Mouse (Mus musculus) embryonic facial prominence, embryonic 13.5 days (tissue): ENCODE results near the gene Ppa2. TPM values are rescaled to one million over a fixed set of nuclear protein-coding genes. Genes with fewer than 3 reads are reported as not detected.

Experiments
- ATAC-seq: fragments of 200-750 bp; cut with Nextera tagmentation; 2 replicates; pipeline ENCODE4 v1.8.0; 2017; ENCODE audit warnings: low read depth; ENCODE audit not compliant: insufficient number of reproducible peaks, insufficient read depth, low FRiP score, low TSS enrichment
- H3K27ac ChIP-seq: fragments of 300-500 bp; sonication (generic); 2 replicates; pipeline ENCODE4 v1.5.1; 2015; ENCODE audit warnings: moderate library complexity, mild to moderate bottlenecking, inconsistent platforms
- H3K27me3 ChIP-seq: fragments of 300-500 bp; sonication (generic); 2 replicates; pipeline ENCODE4 v1.6.1; 2015; ENCODE audit warnings: mild to moderate bottlenecking, inconsistent platforms
- H3K36me3 ChIP-seq: fragments of 300-500 bp; sonication (generic); 2 replicates; pipeline ENCODE4 v1.6.1; 2015; ENCODE audit warnings: mild to moderate bottlenecking, inconsistent platforms
- H3K4me1 ChIP-seq: fragments of 300-500 bp; sonication (generic); 2 replicates; pipeline ENCODE4 v1.6.1; 2015; ENCODE audit warnings: inconsistent platforms
- H3K4me2 ChIP-seq: fragments of 300-500 bp; sonication (generic); 2 replicates; pipeline ENCODE4 v1.6.1; 2015; ENCODE audit warnings: moderate library complexity, mild to moderate bottlenecking, inconsistent platforms
- H3K4me3 ChIP-seq: fragments of 300-500 bp; sonication (generic); 2 replicates; pipeline ENCODE4 v1.5.1; 2015; ENCODE audit warnings: mild to moderate bottlenecking, inconsistent platforms
- H3K9ac ChIP-seq: fragments of 300-500 bp; sonication (generic); 2 replicates; pipeline ENCODE4 v1.6.1; 2015; ENCODE audit warnings: mild to moderate bottlenecking, inconsistent platforms
- H3K9me3 ChIP-seq: fragments of 300-500 bp; sonication (generic); 2 replicates; pipeline ENCODE4 v1.6.1; 2016; ENCODE audit warnings: inconsistent platforms
- WGBS: fragments of 180-500 bp; shearing (Covaris S2); methylation state at CpG from one replicate; pipeline ENCODE4 v1.1.7; 2015; ENCODE audit warnings: mixed read lengths; 5-methylcytosine and 5-hydroxymethylcytosine counted together
- polyA plus RNA-seq: library from polyadenylated mRNA; unstranded; fragments of >200 nt; fragmentation: Nextera tagmentation; extraction: Ambion mirVana; gene quantifications from 2 replicates; pipeline ENCODE4 v1.2.1, GENCODE M21; 2015

Ppa2 gene
- polyA plus RNA-seq, 1 experiment from 2014 or later: 86.2 TPM

DNA sequence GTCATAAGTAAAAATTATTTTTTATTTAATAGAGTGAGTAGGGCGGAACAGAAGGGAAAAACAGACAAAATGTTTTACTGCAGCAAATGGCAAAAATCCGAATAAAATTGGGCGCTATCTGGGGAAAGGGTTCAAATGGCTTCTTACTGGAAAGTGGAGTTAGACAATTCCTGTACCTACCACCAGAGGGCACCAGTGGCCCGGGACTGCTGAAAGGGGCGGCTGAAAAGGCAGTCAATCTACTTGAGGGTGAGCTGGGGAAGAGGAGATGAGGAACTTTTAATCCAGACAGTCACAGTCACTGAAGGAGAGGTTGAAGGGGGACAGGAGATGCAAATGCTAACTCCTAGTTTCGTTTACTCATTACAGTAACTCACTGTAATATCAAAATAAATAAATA lies 4.6 kb downstream of the Ppa2 start:
- Histone ChIP-seq H3K27me3 (no peaks in the 10 kb centered on the region), H3K4me1 (no peaks in the 10 kb centered on the region), H3K27ac (no peak overlapping the region), H3K9ac (no peak overlapping the region), H3K4me3 (no peak overlapping the region), H3K4me2 (no peak overlapping the region), H3K9me3 (no peaks in the 10 kb centered on the region), H3K36me3 (no peaks in the 10 kb centered on the region)
- ATAC-seq: no peak
- 39% methylated on average over 6 of the region's 6 CpGs for WGBS

DNA sequence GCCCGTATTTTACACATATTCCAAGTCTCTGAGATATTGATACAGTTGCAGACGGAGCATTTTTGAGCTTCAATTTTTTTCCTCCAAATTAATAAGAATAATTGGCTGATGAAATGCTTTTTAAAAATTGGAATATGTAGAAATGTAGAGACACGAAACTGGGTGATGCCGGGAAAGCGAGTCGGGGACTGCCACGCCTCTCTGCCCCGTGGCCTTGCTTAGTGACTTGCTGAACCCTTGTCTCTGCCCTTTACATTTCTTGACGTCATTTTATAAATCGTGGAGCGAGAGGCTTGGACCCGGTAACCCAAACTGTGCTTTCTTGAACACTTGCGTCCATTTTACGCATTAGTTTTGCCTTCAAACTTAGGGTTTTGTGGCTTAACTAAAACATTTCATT lies 5.1 kb downstream of the Ppa2 start:
- H3K36me3 ChIP-seq: no peaks in the 10 kb centered on the region
- no peak overlapping the region for H3K9ac ChIP-seq
- WGBS: 92% methylated on average over 14 of the region's 14 CpGs
- H3K4me3 ChIP-seq: no peak overlapping the region
- no peaks in the 10 kb centered on the region for H3K27me3 ChIP-seq
- H3K27ac ChIP-seq: no peak overlapping the region
- ATAC-seq: no peak
- no peak overlapping the region for H3K4me2 ChIP-seq
- H3K9me3 ChIP-seq: no peaks in the 10 kb centered on the region
- H3K4me1 ChIP-seq: no peaks in the 10 kb centered on the region

DNA sequence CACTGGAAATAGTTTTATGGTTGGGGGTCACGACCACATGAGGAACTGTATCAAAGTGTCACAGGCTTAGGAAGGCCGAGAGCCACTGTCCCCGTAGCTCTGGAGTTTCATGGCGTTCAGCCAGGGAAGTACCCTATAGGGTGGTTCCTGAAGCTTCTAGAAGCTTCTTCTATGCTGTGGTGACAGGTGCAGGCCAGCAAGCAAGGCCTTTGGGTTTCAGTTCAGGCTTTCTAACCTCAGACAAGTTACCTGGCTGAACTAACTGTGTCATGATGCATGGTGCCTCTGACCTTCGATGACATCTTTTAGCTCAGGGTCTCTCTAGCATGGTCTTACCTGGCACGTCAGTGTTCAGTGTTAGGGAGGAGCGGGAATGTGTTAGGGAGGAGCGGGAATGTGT lies 5.7 kb downstream of the Ppa2 start:
- H3K9ac ChIP-seq: no peak overlapping the region
- H3K9me3 ChIP-seq: no peaks in the 10 kb centered on the region
- H3K36me3 ChIP-seq: no peaks in the 10 kb centered on the region
- H3K4me1 ChIP-seq: no peaks in the 10 kb centered on the region
- H3K4me3 ChIP-seq: no peak overlapping the region
- 90% methylated on average over 8 of the region's 8 CpGs for WGBS
- no peak overlapping the region for H3K4me2 ChIP-seq
- ATAC-seq: no peak
- no peak overlapping the region for H3K27ac ChIP-seq
- no peaks in the 10 kb centered on the region for H3K27me3 ChIP-seq

DNA sequence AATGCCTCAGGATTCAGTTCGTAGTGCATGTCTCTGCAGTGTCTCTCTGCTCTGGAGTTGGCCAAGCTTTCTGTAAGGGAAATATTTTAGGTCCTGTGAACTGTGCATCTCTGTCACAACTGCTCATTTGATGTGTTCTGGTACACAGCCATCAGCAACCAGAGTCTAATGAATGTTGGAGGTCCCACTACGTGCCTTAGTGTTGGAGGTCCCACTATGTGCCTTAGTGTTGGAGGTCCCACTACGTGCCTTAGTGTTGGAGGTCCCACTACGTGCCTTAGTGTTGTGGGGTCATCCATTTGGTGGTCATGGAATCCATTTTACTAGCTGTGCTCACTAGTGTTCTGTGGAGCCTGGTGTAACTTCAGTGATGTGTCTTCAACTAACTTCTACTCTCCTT lies 7.9 kb downstream of the Ppa2 start:
- Histone ChIP-seq H3K4me1 (no peaks in the 10 kb centered on the region), H3K4me2 (no peak overlapping the region), H3K9ac (no peak overlapping the region), H3K4me3 (no peak overlapping the region), H3K36me3 (peaks cover 7% of the 10 kb centered on the region), H3K27ac (no peak overlapping the region), H3K27me3 (no peaks in the 10 kb centered on the region), H3K9me3 (no peaks in the 10 kb centered on the region)
- ATAC-seq: no peak
- WGBS: 95% methylated on average over 4 of the region's 4 CpGs

DNA sequence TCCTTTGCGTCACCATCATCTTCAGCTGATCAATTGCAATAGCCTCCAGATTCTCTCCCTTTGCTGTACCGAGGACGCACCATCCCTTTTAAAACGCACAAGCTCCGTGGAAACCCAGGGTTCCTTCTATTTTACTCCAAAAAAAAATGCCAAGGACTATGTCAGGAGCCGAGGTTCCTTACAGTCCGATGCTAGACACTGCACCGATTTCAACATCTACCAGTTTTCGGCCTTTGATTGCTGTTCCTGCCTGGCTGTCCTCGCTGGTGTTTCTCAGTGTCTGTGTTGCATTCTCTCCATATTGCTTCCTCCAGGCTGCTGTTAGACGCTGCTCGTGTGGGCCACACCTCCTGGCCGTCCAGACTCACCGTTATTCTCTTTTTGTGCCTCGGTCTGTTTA lies 8.7 kb downstream of the Ppa2 start:
- Histone ChIP-seq H3K36me3 (peaks cover 7% of the 10 kb centered on the region), H3K9me3 (no peaks in the 10 kb centered on the region), H3K27ac (no peak overlapping the region), H3K4me1 (no peaks in the 10 kb centered on the region), H3K4me2 (no peak overlapping the region), H3K4me3 (no peak overlapping the region), H3K27me3 (no peaks in the 10 kb centered on the region), H3K9ac (no peak overlapping the region)
- 83% methylated on average over 15 of the region's 15 CpGs for WGBS
- no peak for ATAC-seq

DNA sequence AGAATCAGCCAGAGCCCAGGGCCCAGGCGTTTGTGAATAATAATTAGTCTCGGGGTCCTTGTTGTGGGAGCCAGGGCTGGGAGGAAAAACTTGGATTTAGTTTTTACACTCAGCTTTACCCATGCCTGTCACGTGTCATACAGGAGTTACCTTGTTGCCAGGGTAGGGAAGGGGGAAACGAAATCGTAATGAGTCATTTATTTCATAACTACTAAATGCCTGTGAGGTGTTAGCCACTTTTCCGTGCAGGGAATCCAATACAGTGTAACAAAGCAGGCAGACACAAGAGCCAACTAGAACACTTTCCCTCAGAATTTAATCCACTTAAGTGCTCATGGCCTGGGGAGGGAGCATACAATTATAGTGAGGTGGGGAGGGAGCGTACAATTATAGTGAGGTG lies 9.9 kb downstream of the Ppa2 start:
- ATAC-seq: no peak
- no peaks in the 10 kb centered on the region for H3K9me3 ChIP-seq
- WGBS: 84% methylated on average over 7 of the region's 7 CpGs

DNA sequence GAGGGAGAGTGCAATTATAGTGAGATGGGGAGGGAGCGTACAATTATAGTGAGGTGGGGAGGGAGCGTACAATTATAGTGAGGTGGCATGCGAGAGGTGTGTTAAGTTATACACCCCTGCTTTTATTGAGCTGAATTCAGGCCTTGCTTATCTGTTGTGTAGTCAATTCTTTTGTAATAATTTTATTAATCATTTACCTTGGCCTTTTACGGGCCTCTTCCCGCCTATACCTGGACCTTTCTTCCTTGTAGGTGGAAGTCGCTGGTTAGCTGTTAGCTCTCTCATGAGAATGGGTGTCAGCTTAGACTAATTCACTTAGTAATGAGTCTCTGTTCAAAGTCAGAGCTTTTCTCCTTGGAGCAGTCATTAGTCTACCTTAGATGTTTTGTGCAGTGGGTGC lies 10.4 kb downstream of the Ppa2 start:
- no peaks in the 10 kb centered on the region for H3K4me1 ChIP-seq
- no peaks in the 10 kb centered on the region for H3K27me3 ChIP-seq
- H3K9ac ChIP-seq: no peak overlapping the region
- no peak overlapping the region for H3K4me3 ChIP-seq
- ATAC-seq: no peak
- no peak overlapping the region for H3K27ac ChIP-seq
- H3K4me2 ChIP-seq: no peak overlapping the region
- peaks cover 8% of the 10 kb centered on the region for H3K36me3 ChIP-seq
- WGBS: 97% methylated on average over 6 of the region's 6 CpGs
- H3K9me3 ChIP-seq: no peaks in the 10 kb centered on the region

More for the DNA sequence above, 9.9 kb downstream of the Ppa2 start:
- no peaks in the 10 kb centered on the region for H3K27me3 ChIP-seq
- H3K4me1 ChIP-seq: no peaks in the 10 kb centered on the region
- peaks cover 7% of the 10 kb centered on the region for H3K36me3 ChIP-seq
- H3K4me2 ChIP-seq: no peak overlapping the region
- no peak overlapping the region for H3K9ac ChIP-seq
- no peak overlapping the region for H3K4me3 ChIP-seq
- no peak overlapping the region for H3K27ac ChIP-seq

DNA sequence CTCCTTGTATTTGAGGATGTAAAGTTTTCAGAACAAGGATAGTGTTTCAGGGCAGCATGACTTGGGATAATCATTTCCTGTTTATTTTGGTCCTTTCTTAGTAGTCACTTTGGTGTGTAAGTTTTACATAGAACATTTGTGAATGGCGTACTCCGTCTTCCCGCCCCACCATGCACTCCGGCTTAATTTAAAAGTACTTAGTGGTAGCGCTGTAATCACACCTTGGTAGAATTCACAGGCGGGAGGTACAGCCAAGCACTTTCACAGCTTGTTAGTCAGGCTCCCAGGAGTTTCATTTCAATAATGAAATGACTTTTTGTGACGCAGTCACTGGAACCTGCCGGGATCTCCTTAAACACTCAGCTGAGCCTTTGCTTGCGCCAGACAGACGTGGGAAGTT lies 12.0 kb downstream of the Ppa2 start:
- H3K9ac ChIP-seq: no peak overlapping the region
- no peak overlapping the region for H3K4me3 ChIP-seq
- no peaks in the 10 kb centered on the region for H3K27me3 ChIP-seq
- no peak for ATAC-seq
- 92% methylated on average over 10 of the region's 10 CpGs for WGBS
- no peaks in the 10 kb centered on the region for H3K4me1 ChIP-seq
- no peaks in the 10 kb centered on the region for H3K9me3 ChIP-seq
- no peak overlapping the region for H3K4me2 ChIP-seq
- H3K36me3 ChIP-seq: peaks cover 18% of the 10 kb centered on the region
- H3K27ac ChIP-seq: no peak overlapping the region

DNA sequence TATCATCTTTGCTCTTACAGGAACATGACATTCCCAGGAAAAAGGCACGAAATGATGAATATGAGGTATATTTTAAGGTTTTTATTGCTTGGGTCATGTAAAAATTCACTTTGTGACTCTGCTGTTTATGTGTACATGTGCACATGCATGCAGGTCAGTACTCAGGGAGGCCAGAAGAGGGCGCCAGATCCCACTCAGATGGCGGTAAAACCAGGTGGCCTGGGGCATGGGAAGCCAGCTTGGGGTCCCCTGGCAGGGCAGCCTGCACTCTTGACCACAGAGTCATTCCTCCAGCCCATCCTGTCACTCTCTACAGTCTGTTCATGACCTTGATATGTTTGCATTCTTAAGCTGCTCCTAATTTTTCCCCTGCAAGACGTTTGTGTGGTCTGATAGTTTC lies 12.6 kb downstream of the Ppa2 start:
- H3K27ac ChIP-seq: no peak overlapping the region
- WGBS: 73% methylated on average over 4 of the region's 4 CpGs
- no peaks in the 10 kb centered on the region for H3K27me3 ChIP-seq
- no peak for ATAC-seq
- no peak overlapping the region for H3K4me3 ChIP-seq
- no peak overlapping the region for H3K4me2 ChIP-seq
- no peaks in the 10 kb centered on the region for H3K4me1 ChIP-seq
- H3K9ac ChIP-seq: no peak overlapping the region
- H3K36me3 ChIP-seq: peaks cover 19% of the 10 kb centered on the region
- no peaks in the 10 kb centered on the region for H3K9me3 ChIP-seq

DNA sequence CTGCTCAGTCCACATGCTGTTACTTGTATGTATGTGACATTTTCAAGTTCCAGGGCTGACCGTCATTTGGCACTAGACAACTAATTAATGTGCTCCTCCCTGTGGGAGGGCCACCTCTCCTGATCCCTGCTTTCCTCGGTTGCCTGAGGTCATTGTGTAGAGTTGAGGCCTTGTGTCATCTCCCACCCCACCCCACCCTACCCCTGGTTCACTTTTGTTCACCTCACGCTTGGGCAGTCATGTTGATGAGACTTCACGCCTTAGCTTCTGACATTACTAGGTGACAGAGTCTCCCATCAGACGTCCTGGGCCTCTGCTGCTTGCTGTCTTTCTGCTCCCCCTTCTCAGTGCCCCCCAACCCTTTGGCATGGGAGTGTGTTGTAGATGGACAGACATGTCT lies 15.2 kb downstream of the Ppa2 start:
- 59% methylated on average over 5 of the region's 5 CpGs for WGBS
- Histone ChIP-seq H3K9ac (no peak overlapping the region), H3K27me3 (no peaks in the 10 kb centered on the region), H3K27ac (no peak overlapping the region), H3K4me2 (no peak overlapping the region), H3K9me3 (no peaks in the 10 kb centered on the region), H3K4me1 (no peaks in the 10 kb centered on the region), H3K4me3 (no peak overlapping the region), H3K36me3 (peaks cover 19% of the 10 kb centered on the region)
- ATAC-seq: no peak

DNA sequence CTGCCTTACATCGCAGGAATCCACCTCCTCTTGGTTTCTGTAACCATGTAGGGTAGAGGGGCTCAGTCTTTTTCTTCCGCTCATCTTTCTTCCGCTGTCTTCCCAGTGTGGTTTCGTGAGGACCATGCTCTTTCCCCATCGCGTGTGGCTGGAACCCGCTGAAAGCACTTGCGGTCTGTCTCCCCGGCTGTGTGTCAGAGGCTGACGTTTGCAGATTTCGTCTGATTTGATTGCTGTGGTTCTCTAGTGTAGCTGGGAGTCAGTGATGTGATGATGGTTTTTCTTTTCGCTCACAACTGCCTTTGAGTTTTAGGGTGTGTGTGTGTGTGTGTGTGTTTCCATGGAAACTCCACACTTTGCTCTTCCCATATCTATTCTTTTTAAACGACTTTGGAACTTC lies 18.6 kb downstream of the Ppa2 start:
- ATAC-seq: no peak
- no peaks in the 10 kb centered on the region for H3K4me1 ChIP-seq
- H3K27me3 ChIP-seq: no peaks in the 10 kb centered on the region
- H3K9me3 ChIP-seq: no peaks in the 10 kb centered on the region
- H3K27ac ChIP-seq: no peak overlapping the region
- peaks cover 28% of the 10 kb centered on the region for H3K36me3 ChIP-seq
- no peak overlapping the region for H3K4me2 ChIP-seq
- 86% methylated on average over 13 of the region's 13 CpGs for WGBS
- no peak overlapping the region for H3K9ac ChIP-seq
- no peak overlapping the region for H3K4me3 ChIP-seq

DNA sequence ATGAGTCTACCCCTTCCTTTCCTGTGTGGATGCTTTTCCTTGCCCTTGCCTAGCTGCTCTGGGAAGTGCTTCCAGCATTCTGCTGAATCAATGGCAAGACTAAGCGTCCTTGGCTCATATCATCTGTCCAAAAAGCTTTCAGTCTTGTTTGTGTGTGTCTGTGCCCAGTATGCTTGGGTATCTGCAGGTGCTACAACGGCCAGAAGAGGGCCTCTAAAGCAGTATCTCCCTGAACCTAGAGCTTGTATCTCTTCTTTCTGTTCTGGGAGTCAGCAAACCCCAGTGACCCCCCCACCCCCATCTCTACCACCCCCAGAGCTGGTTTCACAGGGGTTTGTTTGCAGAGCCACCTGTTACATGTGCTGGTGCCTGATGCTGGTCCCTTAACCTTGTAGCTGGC lies 19.5 kb downstream of the Ppa2 start:
- WGBS: 80% methylated on average over 2 of the region's 2 CpGs

More for the DNA sequence above, 19.5 kb downstream of the Ppa2 start:
- H3K4me1 ChIP-seq: no peaks in the 10 kb centered on the region
- no peak for ATAC-seq
- H3K9me3 ChIP-seq: no peaks in the 10 kb centered on the region
- H3K4me2 ChIP-seq: no peak overlapping the region
- no peak overlapping the region for H3K4me3 ChIP-seq
- no peak overlapping the region for H3K27ac ChIP-seq
- H3K27me3 ChIP-seq: no peaks in the 10 kb centered on the region
- H3K9ac ChIP-seq: no peak overlapping the region
- H3K36me3 ChIP-seq: peaks cover 29% of the 10 kb centered on the region
